Mouse (Mus musculus): ENCODE measurements around the gene Ets1. TPM values are rescaled to one million over a fixed set of nuclear protein-coding genes. Genes with fewer than 3 reads are reported as not detected.

The Ets1 gene
- polyA plus RNA-seq, 1 experiment from 2014 or later: 41.3 TPM

- WGBS: 42% methylated on average over 12 of the region's 12 CpGs
- H3K36me3 ChIP-seq: no peaks in the 10 kb centered on the region
- H3K9me3 ChIP-seq: no peaks in the 10 kb centered on the region
- no peak overlapping the region for H3K4me2 ChIP-seq
- no peaks in the 10 kb centered on the region for H3K27me3 ChIP-seq (replicated peaks)
- no peak overlapping the region for H3K4me3 ChIP-seq (replicated peaks)
- peak overlapping the region; percentile 17; the same call in 1 of the 2 replicates for H3K27ac ChIP-seq
- no peak overlapping the region for H3K9ac ChIP-seq
- H3K4me1 ChIP-seq: peaks cover 48% of the 10 kb centered on the region
- no peak for ATAC-seq (ENCODE audit: insufficient read depth, low FRiP score, low read depth)
Measured at GRCm38 (mm10) chr9:32710987-32711652, 75.1 kb downstream of the Ets1 start.

GRCm38 (mm10) chr9:32711768-32712167 lies 75.7 kb downstream of the Ets1 start:
- Histone ChIP-seq H3K4me3 (replicated peaks) (no peak overlapping the region), H3K4me1 (peaks cover 51% of the 10 kb centered on the region), H3K27ac (no peak overlapping the region), H3K9me3 (no peaks in the 10 kb centered on the region), H3K36me3 (no peaks in the 10 kb centered on the region), H3K9ac (no peak overlapping the region), H3K4me2 (no peak overlapping the region), H3K27me3 (replicated peaks) (no peaks in the 10 kb centered on the region)
- WGBS: 58% methylated on average over 4 of the region's 4 CpGs
- no peak for ATAC-seq (ENCODE audit: insufficient read depth, low FRiP score, low read depth)

- WGBS: 88% methylated on average over 7 of the region's 7 CpGs
- no peak for ATAC-seq (ENCODE audit: insufficient read depth, low FRiP score, low read depth)
- Histone ChIP-seq H3K4me1 (peaks cover 55% of the 10 kb centered on the region), H3K9me3 (no peaks in the 10 kb centered on the region), H3K27ac (no peak overlapping the region), H3K36me3 (no peaks in the 10 kb centered on the region), H3K9ac (no peak overlapping the region), H3K27me3 (replicated peaks) (no peaks in the 10 kb centered on the region), H3K4me2 (no peak overlapping the region), H3K4me3 (replicated peaks) (no peak overlapping the region)
Measured at GRCm38 (mm10) chr9:32712383-32712910, 76.4 kb downstream of the Ets1 start.

DNA sequence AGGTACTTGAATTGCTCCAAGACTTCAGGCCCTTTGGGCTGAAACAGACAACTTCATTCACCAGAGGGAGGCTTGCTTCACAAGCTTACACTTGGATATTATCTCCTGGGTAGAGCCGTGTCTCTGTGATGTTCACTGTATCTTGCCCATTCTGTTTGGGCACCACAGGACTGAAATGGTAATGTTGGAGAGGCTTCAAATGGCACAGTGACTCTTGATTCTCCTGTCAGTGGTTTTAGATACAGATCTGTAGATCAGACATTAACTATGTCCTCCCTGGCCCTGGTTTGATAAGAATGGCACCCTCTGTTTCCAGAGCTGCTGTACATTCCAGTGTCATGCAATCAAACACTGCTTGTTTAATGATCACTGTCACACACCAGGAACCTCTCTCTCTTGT lies 77.1 kb downstream of the Ets1 start:
- no peak overlapping the region for H3K9ac ChIP-seq
- peaks cover 60% of the 10 kb centered on the region for H3K4me1 ChIP-seq
- H3K9me3 ChIP-seq: no peaks in the 10 kb centered on the region
- no peak overlapping the region for H3K4me2 ChIP-seq
- no peaks in the 10 kb centered on the region for H3K36me3 ChIP-seq
- H3K27me3 ChIP-seq (replicated peaks): no peaks in the 10 kb centered on the region
- no peak for ATAC-seq (ENCODE audit: insufficient read depth, low FRiP score, low read depth)
- no peak overlapping the region for H3K4me3 ChIP-seq (replicated peaks)
- H3K27ac ChIP-seq: no peak overlapping the region
- 85% methylated on average over 1 of the region's 1 CpGs for WGBS

DNA sequence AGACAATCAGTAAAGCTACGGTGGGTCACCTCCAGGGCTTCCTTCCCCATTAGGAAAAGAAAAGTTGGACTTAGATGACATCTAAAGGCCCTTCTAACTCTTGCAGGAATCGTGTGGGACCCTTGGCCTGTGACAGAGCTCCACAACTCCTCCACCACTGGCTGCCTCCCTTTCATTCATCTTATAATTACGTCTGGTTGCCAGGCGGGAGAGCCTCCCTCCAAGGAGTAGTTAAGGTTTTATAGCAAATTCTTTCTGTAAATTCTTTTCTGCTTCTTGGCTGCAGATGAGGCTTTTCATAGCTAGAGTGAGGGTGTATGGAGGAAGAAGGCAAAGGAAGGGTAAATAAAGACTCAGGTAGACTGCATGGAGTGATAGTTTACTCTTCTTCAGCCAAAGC lies 77.8 kb downstream of the Ets1 start:
- WGBS: 42% methylated on average over 4 of the region's 4 CpGs
- Histone ChIP-seq H3K36me3 (no peaks in the 10 kb centered on the region), H3K4me1 (peaks cover 62% of the 10 kb centered on the region), H3K9me3 (no peaks in the 10 kb centered on the region), H3K27me3 (replicated peaks) (no peaks in the 10 kb centered on the region), H3K9ac (no peak overlapping the region), H3K27ac (no peak overlapping the region), H3K4me3 (replicated peaks) (no peak overlapping the region), H3K4me2 (no peak overlapping the region)
- no peak for ATAC-seq (ENCODE audit: insufficient read depth, low FRiP score, low read depth)

- Histone ChIP-seq H3K9me3 (no peaks in the 10 kb centered on the region), H3K9ac (no peak overlapping the region), H3K4me1 (peaks cover 60% of the 10 kb centered on the region), H3K27me3 (replicated peaks) (no peaks in the 10 kb centered on the region), H3K36me3 (no peaks in the 10 kb centered on the region), H3K4me2 (no peak overlapping the region), H3K4me3 (replicated peaks) (no peak overlapping the region), H3K27ac (no peak overlapping the region)
- ATAC-seq (ENCODE audit: insufficient read depth, low FRiP score, low read depth): no peak
- 68% methylated on average over 7 of the region's 7 CpGs for WGBS
Measured at GRCm38 (mm10) chr9:32714487-32714886, 78.5 kb downstream of the Ets1 start.

DNA sequence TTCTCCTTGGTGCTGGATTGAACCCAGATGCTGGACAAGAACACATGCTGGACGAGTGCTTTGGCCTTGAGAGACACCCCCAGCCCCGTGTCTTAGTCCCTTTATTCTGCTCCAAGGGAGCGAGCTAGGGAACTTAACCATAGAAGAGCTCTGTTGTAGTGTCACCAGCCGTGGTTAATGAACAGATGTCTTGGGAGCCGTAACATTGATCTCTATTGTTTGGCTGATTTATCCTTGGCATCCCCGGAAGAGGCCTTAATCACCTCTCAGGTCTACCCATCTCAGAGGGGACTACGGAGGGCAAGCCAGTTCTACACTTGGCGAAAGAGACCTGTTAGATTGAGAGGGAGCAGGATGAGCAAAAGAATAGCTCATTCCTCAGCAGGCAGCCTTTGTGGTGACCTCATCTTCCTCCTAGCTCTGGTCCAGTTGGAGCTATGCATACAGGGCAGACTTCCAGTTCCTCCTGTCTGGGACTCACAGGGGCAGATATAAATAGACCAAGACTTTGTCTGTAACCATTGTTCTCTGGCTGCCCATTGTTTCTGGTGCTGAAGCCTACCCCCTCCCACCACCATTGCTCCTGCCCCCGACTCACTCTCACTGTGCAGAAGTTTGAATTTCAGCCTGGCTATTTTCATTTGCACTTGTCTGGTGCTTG lies 79.9 kb downstream of the Ets1 start:
- Histone ChIP-seq H3K36me3 (no peaks in the 10 kb centered on the region), H3K9ac (no peak overlapping the region), H3K4me2 (no peak overlapping the region), H3K27ac (peak overlapping the region; percentile 21; the same call in 1 of the 2 replicates), H3K9me3 (no peaks in the 10 kb centered on the region), H3K4me1 (peaks cover 61% of the 10 kb centered on the region), H3K4me3 (replicated peaks) (no peak overlapping the region), H3K27me3 (replicated peaks) (no peaks in the 10 kb centered on the region)
- 55% methylated on average over 9 of the region's 9 CpGs for WGBS
- ATAC-seq (ENCODE audit: insufficient read depth, low FRiP score, low read depth): peak; percentile 58; the same call in 1 of the 2 replicates

DNA sequence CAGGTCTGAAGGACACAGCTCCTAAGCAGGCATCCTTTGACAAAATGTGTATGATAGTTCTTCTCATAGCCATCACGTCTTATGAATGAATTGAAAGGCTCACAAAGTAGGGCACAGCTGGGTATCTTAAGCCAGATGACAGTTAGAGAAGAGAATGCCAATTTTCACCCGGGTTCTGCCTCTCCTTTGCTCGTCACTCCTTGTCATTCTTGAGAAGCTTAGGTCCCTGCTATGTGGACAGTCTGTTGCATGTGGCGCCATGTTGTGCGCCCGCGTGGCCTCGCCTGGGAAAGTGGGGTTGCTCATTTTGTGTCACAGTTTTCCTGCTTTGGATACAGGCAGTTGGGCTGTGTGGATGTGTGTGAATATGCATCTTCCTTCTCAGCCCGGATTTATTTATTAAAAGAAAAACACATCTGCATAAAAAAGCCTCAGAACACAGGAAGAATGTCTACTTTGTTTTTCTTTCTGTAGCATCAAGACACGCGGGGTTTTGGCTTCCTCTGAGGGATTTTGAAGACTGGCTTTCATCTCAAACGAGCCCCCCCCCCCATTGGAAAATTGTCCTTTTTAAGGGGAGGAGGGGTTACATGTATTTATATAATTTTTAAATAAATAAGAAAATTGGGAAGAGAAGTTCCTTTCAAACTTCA lies 81.4 kb downstream of the Ets1 start:
- Histone ChIP-seq H3K9me3 (no peaks in the 10 kb centered on the region), H3K27ac (peak overlapping the region; percentile 45), H3K4me3 (replicated peaks) (no peak overlapping the region), H3K36me3 (no peaks in the 10 kb centered on the region), H3K9ac (no peak overlapping the region), H3K4me2 (no peak overlapping the region), H3K27me3 (replicated peaks) (no peaks in the 10 kb centered on the region), H3K4me1 (peaks cover 46% of the 10 kb centered on the region)
- WGBS: 65% methylated on average over 12 of the region's 12 CpGs
- no peak for ATAC-seq (ENCODE audit: insufficient read depth, low FRiP score, low read depth)

DNA sequence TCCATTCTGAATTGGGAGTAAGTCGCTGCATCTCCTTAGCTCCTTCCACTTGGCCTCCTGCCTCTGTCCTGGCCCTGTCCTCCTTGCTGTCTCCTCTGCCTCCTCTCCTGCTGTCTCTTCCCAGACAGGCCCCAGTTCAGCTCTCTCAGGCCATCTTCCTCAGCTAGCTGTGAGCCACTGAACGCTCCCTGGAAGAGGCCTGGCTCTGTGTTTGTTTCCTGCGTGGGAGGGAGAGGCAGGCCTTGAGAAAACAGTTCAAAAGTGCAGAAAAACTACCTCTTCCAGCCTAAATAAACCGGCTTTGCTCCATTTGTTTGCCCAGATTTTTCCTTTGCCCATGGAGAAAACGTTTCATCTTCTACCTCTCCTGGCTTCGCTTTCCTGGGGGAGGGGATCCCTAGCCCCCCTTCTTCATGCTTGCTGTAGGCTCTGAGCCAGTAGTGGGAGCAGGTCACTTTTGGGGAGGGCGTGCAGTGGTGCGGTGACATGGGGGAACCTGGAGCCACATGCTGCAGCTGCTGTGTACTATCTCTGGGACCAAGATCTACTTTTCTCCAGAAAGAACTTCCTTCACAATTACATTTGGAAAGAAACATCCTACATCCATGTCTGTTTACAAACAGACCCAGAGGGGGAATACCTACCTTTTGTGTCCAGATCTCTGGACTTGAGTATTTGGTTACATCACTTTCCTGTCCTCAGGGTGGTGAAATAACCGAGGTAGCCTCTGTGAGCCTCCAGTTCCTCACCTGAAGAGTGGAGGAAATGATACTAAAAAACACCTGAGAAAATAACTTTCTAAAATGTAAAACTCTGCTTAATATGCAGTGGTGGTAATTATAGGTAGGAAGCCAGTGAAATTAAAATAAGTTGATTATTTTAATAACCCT lies 82.2 kb downstream of the Ets1 start:
- Histone ChIP-seq H3K27me3 (replicated peaks) (no peaks in the 10 kb centered on the region), H3K36me3 (no peaks in the 10 kb centered on the region), H3K9me3 (no peaks in the 10 kb centered on the region), H3K9ac (no peak overlapping the region), H3K27ac (peak overlapping the region; percentile 33; the same call in 1 of the 2 replicates), H3K4me1 (peaks cover 44% of the 10 kb centered on the region), H3K4me3 (replicated peaks) (no peak overlapping the region), H3K4me2 (no peak overlapping the region)
- no peak for ATAC-seq (ENCODE audit: insufficient read depth, low FRiP score, low read depth)
- 31% methylated on average over 9 of the region's 9 CpGs for WGBS

- ATAC-seq (ENCODE audit: insufficient read depth, low FRiP score, low read depth): no peak
- WGBS: 82% methylated on average over 4 of the region's 4 CpGs
- no peak overlapping the region for H3K4me3 ChIP-seq (replicated peaks)
- H3K4me2 ChIP-seq: no peak overlapping the region
- H3K36me3 ChIP-seq: no peaks in the 10 kb centered on the region
- H3K9ac ChIP-seq: no peak overlapping the region
- H3K4me1 ChIP-seq: peaks cover 37% of the 10 kb centered on the region
- H3K27ac ChIP-seq: no peak overlapping the region
- H3K9me3 ChIP-seq: no peaks in the 10 kb centered on the region
- H3K27me3 ChIP-seq (replicated peaks): no peaks in the 10 kb centered on the region
Measured at GRCm38 (mm10) chr9:32718868-32719267, 82.8 kb downstream of the Ets1 start.

DNA sequence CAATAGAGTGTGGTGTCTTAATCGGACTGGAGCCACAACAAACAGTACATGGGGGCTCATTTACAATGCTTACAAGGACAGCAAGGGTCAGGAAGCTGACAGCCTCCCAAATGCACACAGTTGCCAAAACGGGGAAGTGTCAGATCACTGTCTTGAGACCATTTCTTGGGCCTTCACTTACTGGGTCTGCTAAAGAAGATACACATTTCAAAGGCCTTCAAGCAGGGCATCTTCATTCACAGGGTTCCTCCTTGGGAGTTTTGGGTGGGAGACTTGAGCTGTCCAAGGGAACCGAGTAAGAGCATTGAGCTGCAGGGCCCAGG lies 83.9 kb downstream of the Ets1 start:
- no peak overlapping the region for H3K9ac ChIP-seq
- WGBS: 46% methylated on average over 3 of the region's 3 CpGs
- no peaks in the 10 kb centered on the region for H3K36me3 ChIP-seq
- no peak overlapping the region for H3K27ac ChIP-seq
- H3K4me2 ChIP-seq: no peak overlapping the region
- H3K9me3 ChIP-seq: no peaks in the 10 kb centered on the region
- no peak overlapping the region for H3K4me3 ChIP-seq (replicated peaks)
- H3K27me3 ChIP-seq (replicated peaks): no peaks in the 10 kb centered on the region
- H3K4me1 ChIP-seq: peaks cover 37% of the 10 kb centered on the region
- ATAC-seq (ENCODE audit: insufficient read depth, low FRiP score, low read depth): no peak
